Mouse (Mus musculus): ENCODE measurements at regions not wholly inside any gene's neighbourhood (a gene's known extent, or its start where the extent isn't known, plus 50 kb on each side); places are given as distances from the start of the nearest gene placed in this dataset.
A peak's percentile ranks its signal among the peaks of the same experiment; 100 is the strongest.

DNA sequence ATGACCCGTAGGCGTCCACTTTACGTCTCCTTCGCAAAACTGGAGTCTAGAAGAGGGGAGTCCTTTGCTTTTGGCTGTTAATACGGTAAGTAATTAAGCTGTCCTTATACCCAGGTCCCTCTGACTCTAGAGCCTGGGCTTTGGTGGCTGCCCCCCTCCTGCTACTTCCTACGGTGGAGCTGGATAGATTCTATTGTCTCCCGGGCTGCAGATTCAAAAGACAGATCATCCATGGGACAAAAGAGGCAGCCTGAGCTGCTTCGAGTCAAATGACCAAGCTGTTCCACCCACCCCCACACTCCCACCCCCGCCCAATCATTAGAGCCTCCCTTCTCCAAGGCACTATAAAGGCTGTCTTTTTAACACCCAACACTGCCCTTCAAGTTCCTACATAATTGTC lies 70.5 kb upstream of the Rgma start:
- Histone ChIP-seq H3K4me2 (ENCODE audit: low read length) (no peak overlapping the region), H3K27ac (ENCODE audit: low read length) (no peak overlapping the region), H3K4me3 (ENCODE audit: low read depth, low read length) (no peak overlapping the region), H3K4me1 (ENCODE audit: control insufficient read depth, insufficient read depth, low read length) (peaks cover 22% of the 10 kb centered on the region; the same call in 1 of the 2 replicates), H3K36me3 (ENCODE audit: control insufficient read depth, insufficient read depth, low read length) (no peaks in the 10 kb centered on the region), H3K9ac (ENCODE audit: low read depth, low read length) (no peak overlapping the region), H3K27me3 (ENCODE audit: control insufficient read depth, insufficient read depth, low read depth, low read length) (no peaks in the 10 kb centered on the region), H3K9me3 (replicated peaks; ENCODE audit: control insufficient read depth, low read length, poor library complexity, severe bottlenecking) (no peaks in the 10 kb centered on the region)
- ATAC-seq = peak; percentile 34; the same call in 1 of the 2 replicates
- WGBS = 11% methylated on average over 9 of the region's 9 CpGs

DNA sequence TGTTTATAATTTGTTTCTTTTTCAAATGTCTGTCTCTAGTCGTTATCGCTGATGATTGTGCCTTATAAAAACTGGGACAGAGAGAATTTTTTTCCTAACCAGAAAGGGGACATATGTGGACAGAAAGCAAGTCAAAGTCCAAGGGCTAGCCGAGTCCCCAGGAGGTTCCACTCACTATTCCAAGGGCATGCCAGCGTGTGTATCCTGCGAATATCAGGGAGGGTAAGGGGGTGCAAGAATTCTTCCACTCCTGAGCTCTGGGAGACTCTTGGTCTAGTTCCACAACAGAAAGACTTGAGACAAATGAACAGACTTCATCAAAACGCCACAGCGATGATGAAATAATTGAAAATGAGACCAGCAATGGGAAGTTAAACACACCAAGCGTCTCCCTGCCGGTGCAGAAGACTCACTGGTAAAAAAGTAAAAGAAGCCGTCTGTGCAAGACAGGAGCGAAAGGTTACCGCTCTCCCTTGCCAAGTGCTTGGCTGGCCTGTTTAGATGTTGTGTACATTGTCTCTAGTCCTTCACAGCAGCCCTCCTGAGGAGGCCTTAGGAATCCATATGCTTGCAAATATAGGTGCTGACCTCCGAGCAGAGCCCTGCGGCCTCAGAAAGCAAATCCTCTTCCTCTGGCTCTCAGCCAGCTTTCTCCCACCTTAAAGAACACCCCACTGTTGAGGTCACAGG lies 69.9 kb upstream of the Rgma start:
- Histone ChIP-seq H3K4me2 (ENCODE audit: low read length) (no peak overlapping the region), H3K27me3 (ENCODE audit: control insufficient read depth, insufficient read depth, low read depth, low read length) (no peaks in the 10 kb centered on the region), H3K9ac (ENCODE audit: low read depth, low read length) (no peak overlapping the region), H3K36me3 (ENCODE audit: control insufficient read depth, insufficient read depth, low read length) (no peaks in the 10 kb centered on the region), H3K9me3 (replicated peaks; ENCODE audit: control insufficient read depth, low read length, poor library complexity, severe bottlenecking) (no peaks in the 10 kb centered on the region), H3K27ac (ENCODE audit: low read length) (no peak overlapping the region), H3K4me3 (ENCODE audit: low read depth, low read length) (no peak overlapping the region), H3K4me1 (ENCODE audit: control insufficient read depth, insufficient read depth, low read length) (peaks cover 22% of the 10 kb centered on the region; the same call in 1 of the 2 replicates)
- ATAC-seq = no peak
- WGBS = 10% methylated on average over 14 of the region's 14 CpGs

DNA sequence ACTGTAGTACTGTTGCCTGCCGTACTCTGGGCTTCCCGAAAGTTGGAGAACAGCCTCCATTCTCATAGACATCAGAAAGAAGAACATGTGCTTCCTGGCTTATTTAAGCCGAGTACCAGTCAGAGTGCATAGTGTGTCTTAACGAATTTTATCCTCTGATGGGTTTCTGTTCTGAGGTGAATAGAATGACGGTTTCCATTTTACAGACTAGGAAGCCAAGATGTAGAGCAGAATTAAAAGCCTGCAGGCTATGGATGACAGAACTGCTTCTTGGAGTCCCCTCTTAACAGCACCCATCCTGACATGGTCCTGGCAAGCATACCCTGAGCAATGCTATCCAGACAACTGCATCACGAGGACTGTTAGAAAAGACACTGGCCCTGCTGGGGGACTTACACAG lies 69.0 kb upstream of the Rgma start:
- Histone ChIP-seq H3K9ac (ENCODE audit: low read depth, low read length) (no peak overlapping the region), H3K36me3 (ENCODE audit: control insufficient read depth, insufficient read depth, low read length) (no peaks in the 10 kb centered on the region), H3K27me3 (ENCODE audit: control insufficient read depth, insufficient read depth, low read depth, low read length) (no peaks in the 10 kb centered on the region), H3K4me3 (ENCODE audit: low read depth, low read length) (no peak overlapping the region), H3K9me3 (replicated peaks; ENCODE audit: control insufficient read depth, low read length, poor library complexity, severe bottlenecking) (no peaks in the 10 kb centered on the region), H3K4me2 (ENCODE audit: low read length) (no peak overlapping the region), H3K4me1 (ENCODE audit: control insufficient read depth, insufficient read depth, low read length) (peaks cover 22% of the 10 kb centered on the region; the same call in 1 of the 2 replicates), H3K27ac (ENCODE audit: low read length) (no peak overlapping the region)
- 33% methylated on average over 6 of the region's 6 CpGs for WGBS
- ATAC-seq = no peak

DNA sequence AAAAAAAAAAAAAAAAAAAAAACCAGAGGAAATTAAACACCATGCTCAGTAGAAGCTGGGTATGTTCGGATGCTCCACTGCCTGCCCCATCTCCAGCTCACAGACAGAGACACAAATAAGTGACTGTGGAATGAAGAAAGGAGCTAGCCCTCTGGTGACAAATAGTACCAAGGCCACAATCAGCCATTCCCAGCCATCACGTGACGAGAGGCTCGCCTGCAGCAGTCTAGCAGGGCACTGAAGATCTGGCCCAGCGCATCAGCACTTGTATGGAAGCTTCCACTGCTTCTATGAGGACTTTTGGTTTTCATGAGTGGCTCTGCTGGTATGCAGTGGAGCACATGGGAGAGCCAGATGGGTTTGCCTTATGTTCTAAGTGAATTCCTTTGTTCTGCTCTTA lies 68.6 kb upstream of the Rgma start:
- Histone ChIP-seq H3K9me3 (replicated peaks; ENCODE audit: control insufficient read depth, low read length, poor library complexity, severe bottlenecking) (no peaks in the 10 kb centered on the region), H3K36me3 (ENCODE audit: control insufficient read depth, insufficient read depth, low read length) (no peaks in the 10 kb centered on the region), H3K4me2 (ENCODE audit: low read length) (no peak overlapping the region), H3K4me3 (ENCODE audit: low read depth, low read length) (no peak overlapping the region), H3K27me3 (ENCODE audit: control insufficient read depth, insufficient read depth, low read depth, low read length) (no peaks in the 10 kb centered on the region), H3K9ac (ENCODE audit: low read depth, low read length) (no peak overlapping the region), H3K4me1 (ENCODE audit: control insufficient read depth, insufficient read depth, low read length) (peaks cover 22% of the 10 kb centered on the region; the same call in 1 of the 2 replicates), H3K27ac (ENCODE audit: low read length) (no peak overlapping the region)
- WGBS = 56% methylated on average over 5 of the region's 5 CpGs
- no peak for ATAC-seq

DNA sequence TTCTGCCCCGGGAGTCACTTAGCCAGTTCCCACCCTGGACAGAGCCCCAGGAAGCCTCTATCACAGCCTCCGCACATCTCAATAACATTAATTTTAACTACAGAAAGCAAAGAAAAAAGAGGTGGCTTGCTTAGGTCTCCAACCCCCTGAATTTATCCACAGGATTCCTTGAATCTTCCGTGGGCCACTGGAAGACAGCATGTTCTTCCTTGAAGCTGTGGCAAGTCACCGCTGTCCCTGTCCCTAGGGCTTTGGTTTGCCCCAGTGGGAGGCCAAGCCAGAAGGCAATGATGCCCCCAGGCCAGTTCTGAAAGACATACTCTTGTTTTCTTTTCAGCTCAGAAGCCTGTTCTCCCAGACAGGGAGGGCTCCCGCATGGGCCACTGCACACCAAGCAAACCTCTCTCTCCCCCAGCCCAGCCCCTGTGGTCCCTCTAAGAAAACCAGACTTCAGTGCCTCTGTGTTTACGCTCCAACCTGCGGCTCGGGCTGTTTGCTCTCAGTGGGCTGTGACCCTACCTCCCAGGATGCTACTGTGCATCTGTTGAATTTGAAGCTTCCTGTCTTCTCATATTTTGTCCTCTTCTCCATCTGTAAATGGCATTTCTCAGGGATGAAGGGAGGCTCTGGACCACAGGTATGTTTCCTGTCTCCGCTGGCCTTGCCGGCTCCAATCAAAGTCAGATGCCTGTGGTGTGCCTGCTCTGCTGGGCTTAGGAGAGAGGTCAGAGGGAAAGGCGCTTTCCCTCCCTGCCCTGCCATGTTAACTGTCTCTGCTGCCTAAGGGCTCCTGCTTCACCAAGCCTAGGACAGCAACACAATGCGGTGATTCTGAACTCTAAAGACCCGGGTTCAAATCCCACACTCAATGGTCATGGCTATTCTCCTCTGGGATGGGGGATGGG lies 67.5 kb upstream of the Rgma start:
- H3K4me2 ChIP-seq (ENCODE audit: low read length) = no peak overlapping the region
- no peak overlapping the region for H3K27ac ChIP-seq (ENCODE audit: low read length)
- no peaks in the 10 kb centered on the region for H3K27me3 ChIP-seq (ENCODE audit: control insufficient read depth, insufficient read depth, low read depth, low read length)
- H3K9ac ChIP-seq (ENCODE audit: low read depth, low read length) = no peak overlapping the region
- WGBS = 34% methylated on average over 13 of the region's 13 CpGs
- ATAC-seq = no peak
- no peak overlapping the region for H3K4me3 ChIP-seq (ENCODE audit: low read depth, low read length)
- H3K36me3 ChIP-seq (ENCODE audit: control insufficient read depth, insufficient read depth, low read length) = no peaks in the 10 kb centered on the region
- no peaks in the 10 kb centered on the region for H3K9me3 ChIP-seq (replicated peaks; ENCODE audit: control insufficient read depth, low read length, poor library complexity, severe bottlenecking)
- peaks cover 22% of the 10 kb centered on the region; the same call in 1 of the 2 replicates for H3K4me1 ChIP-seq (ENCODE audit: control insufficient read depth, insufficient read depth, low read length)

DNA sequence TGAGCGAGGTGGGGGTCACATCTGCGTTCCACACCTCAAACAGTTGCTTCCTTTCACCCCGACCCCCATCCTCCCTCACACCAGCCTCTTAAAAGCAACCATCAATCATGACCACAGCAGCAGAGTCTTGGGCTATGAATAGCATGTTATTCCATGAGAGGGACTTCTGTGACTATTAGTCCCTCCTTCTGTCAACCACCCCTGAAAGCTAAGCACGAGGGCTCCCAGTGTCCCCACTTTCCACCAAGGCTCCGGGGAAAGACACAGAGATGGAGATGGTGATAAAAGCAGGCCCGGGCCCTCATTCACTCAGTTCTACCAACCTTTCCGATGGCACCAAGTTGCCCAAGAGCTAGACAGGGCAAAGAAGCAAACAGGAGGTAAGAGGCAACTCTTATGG lies 66.3 kb upstream of the Rgma start:
- WGBS = 86% methylated on average over 7 of the region's 7 CpGs
- H3K36me3 ChIP-seq (ENCODE audit: control insufficient read depth, insufficient read depth, low read length) = no peaks in the 10 kb centered on the region
- H3K27ac ChIP-seq (ENCODE audit: low read length) = no peak overlapping the region
- no peaks in the 10 kb centered on the region for H3K27me3 ChIP-seq (ENCODE audit: control insufficient read depth, insufficient read depth, low read depth, low read length)
- H3K4me1 ChIP-seq (ENCODE audit: control insufficient read depth, insufficient read depth, low read length) = peaks cover 17% of the 10 kb centered on the region; the same call in 1 of the 2 replicates
- H3K9ac ChIP-seq (ENCODE audit: low read depth, low read length) = no peak overlapping the region
- H3K9me3 ChIP-seq (replicated peaks; ENCODE audit: control insufficient read depth, low read length, poor library complexity, severe bottlenecking) = no peaks in the 10 kb centered on the region
- no peak overlapping the region for H3K4me2 ChIP-seq (ENCODE audit: low read length)
- H3K4me3 ChIP-seq (ENCODE audit: low read depth, low read length) = no peak overlapping the region
- no peak for ATAC-seq

DNA sequence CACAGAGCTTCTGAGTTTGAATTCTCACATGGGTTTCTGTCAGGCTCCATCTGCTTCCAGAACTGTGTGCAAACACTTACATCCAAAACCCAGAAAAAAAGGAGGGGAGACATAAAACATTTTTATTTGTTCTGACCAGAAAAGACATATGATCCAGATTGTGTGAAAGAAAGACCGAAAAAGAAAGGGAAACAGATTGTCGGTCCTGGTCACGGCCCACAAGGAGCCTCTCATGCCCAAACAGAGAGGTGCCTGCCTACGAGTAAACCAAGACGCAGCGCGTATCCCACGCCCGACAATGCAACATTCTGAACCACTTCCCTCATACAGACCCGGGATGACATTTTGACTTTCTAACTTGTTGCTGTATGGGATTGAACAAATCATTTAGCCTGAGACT lies 65.3 kb upstream of the Rgma start:
- Histone ChIP-seq H3K36me3 (ENCODE audit: control insufficient read depth, insufficient read depth, low read length) (no peaks in the 10 kb centered on the region), H3K4me1 (ENCODE audit: control insufficient read depth, insufficient read depth, low read length) (peaks cover 11% of the 10 kb centered on the region; the same call in 1 of the 2 replicates), H3K9ac (ENCODE audit: low read depth, low read length) (no peak overlapping the region), H3K27me3 (ENCODE audit: control insufficient read depth, insufficient read depth, low read depth, low read length) (no peaks in the 10 kb centered on the region), H3K4me2 (ENCODE audit: low read length) (no peak overlapping the region), H3K27ac (ENCODE audit: low read length) (no peak overlapping the region), H3K9me3 (replicated peaks; ENCODE audit: control insufficient read depth, low read length, poor library complexity, severe bottlenecking) (no peaks in the 10 kb centered on the region), H3K4me3 (ENCODE audit: low read depth, low read length) (no peak overlapping the region)
- 97% methylated on average over 10 of the region's 10 CpGs for WGBS
- ATAC-seq = no peak

DNA sequence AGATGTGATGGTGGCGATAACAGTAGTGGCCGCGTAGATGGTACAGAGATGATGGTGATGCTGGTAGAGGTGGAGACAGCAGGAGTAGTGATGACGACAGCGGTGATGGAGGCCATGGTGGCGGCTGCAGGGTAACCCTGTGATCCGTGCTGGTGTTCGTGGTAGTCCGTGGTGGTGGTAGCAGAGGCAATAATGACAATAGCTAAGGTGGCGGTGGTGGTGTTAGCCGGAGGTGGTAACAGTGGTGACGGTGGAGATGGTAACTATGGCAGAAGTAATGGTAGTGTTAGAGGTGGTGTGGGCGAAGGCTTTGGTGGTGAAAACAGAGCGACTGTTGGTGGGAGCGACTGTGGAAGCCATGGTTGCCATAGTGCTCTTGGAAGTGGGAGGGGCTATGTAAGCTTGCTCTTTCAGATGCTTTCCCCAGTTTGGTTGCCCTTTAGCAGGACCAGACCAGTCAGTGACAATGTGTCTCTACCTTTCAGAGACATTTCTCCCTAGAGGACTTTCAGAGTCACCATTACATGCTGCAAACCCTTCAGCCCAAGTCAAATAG lies 64.7 kb upstream of the Rgma start:
- ATAC-seq = no peak
- H3K4me3 ChIP-seq (ENCODE audit: low read depth, low read length) = no peak overlapping the region

DNA sequence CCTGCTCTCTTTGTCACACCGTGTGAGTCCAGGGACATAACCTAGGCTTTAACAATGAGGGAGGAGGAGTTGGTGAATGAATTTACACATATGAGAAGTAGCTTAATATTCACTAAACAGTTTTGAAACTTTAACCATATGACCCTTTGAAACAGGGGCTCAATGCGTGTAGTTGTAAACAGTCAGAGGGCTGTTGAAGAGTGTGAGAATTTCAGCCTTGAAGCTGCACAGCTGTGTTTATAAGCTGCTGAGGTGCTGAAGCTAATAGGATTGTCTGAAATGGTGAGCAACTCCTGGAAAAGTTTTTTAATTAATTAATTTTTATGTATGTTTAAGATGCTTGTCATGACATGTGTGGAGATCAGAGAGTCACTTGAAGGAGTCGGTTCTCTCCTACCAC lies 59.8 kb upstream of the Rgma start:
- no peak for ATAC-seq
- 76% methylated on average over 3 of the region's 3 CpGs for WGBS
- H3K4me1 ChIP-seq (ENCODE audit: control insufficient read depth, insufficient read depth, low read length) = no peaks in the 10 kb centered on the region
- H3K36me3 ChIP-seq (ENCODE audit: control insufficient read depth, insufficient read depth, low read length) = no peaks in the 10 kb centered on the region
- no peak overlapping the region for H3K27ac ChIP-seq (ENCODE audit: low read length)
- H3K9me3 ChIP-seq (replicated peaks; ENCODE audit: control insufficient read depth, low read length, poor library complexity, severe bottlenecking) = no peaks in the 10 kb centered on the region
- no peak overlapping the region for H3K4me2 ChIP-seq (ENCODE audit: low read length)
- no peak overlapping the region for H3K4me3 ChIP-seq (ENCODE audit: low read depth, low read length)
- no peak overlapping the region for H3K9ac ChIP-seq (ENCODE audit: low read depth, low read length)
- no peaks in the 10 kb centered on the region for H3K27me3 ChIP-seq (ENCODE audit: control insufficient read depth, insufficient read depth, low read depth, low read length)

More for the DNA sequence above, 64.7 kb upstream of the Rgma start:
- Histone ChIP-seq H3K9ac (ENCODE audit: low read depth, low read length) (no peak overlapping the region), H3K4me1 (ENCODE audit: control insufficient read depth, insufficient read depth, low read length) (peaks cover 7% of the 10 kb centered on the region; the same call in 1 of the 2 replicates), H3K27ac (ENCODE audit: low read length) (no peak overlapping the region), H3K9me3 (replicated peaks; ENCODE audit: control insufficient read depth, low read length, poor library complexity, severe bottlenecking) (no peaks in the 10 kb centered on the region), H3K27me3 (ENCODE audit: control insufficient read depth, insufficient read depth, low read depth, low read length) (no peaks in the 10 kb centered on the region), H3K4me2 (ENCODE audit: low read length) (no peak overlapping the region), H3K36me3 (ENCODE audit: control insufficient read depth, insufficient read depth, low read length) (no peaks in the 10 kb centered on the region)
- WGBS = 96% methylated on average over 15 of the region's 15 CpGs
